ENCODE assay signal across 10 mouse cellular contexts in the genomic region with DNA sequence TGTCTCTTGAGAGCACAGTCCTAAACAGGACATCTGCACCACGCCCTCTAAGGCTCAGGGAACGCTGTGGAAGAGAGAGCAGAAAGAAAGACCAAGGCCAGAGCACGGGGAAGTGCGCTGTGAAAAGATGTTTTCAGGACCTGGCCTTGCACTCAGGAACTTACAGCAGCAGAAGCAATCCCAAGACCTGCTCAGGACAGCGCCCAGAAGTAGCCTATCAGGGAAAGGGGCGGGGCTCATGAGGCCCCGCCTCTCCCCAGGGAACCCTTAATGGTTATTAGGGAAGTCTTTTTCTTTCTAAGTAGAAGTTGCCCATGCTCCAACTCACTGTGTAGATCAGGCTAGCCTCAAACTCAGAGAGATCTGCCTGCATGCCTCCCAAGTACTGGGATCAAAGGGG.
DNase-seq lines count a peak whose midpoint lies in the region; ATAC-seq and TF ChIP-seq lines count a peak whose summit lies in the region.
"Had no signal": no experiment of that assay in that cellular context is flagged by ENCODE, and none has a peak within 500 bp of the region (broad histone marks: within the 10 kb centered on the region; RNA-seq: fewer than 3 reads in every experiment).

No protein-coding gene starts in this region.

- H3K27ac ChIP-seq in kidney, postnatal 0 days = no peak overlapping the region
- H3K27ac ChIP-seq in stomach, embryonic 14.5 days (ENCODE audit: low read length) = no peak overlapping the region
- H3K27ac ChIP-seq in neural tube, embryonic 15.5 days (replicated peaks) = no peak overlapping the region
- H3K27ac ChIP-seq: lung, embryonic 15.5 days had no signal

- TF ChIP-seq CTCF in kidney, postnatal 0 days (IDR thresholded peaks at IDR 0.05; ENCODE audit: low read depth) = no peak

- no peak overlapping the region for H3K4me3 ChIP-seq in kidney, postnatal 0 days (replicated peaks; ENCODE audit: low read depth, low read length)
- no peak overlapping the region for H3K4me3 ChIP-seq in stomach, embryonic 14.5 days (ENCODE audit: low read depth, low read length)
- no peak overlapping the region for H3K4me3 ChIP-seq in neural tube, embryonic 15.5 days (replicated peaks)
- H3K4me3 ChIP-seq: lung, embryonic 15.5 days had no signal

- DNase-seq in kidney, postnatal 0 days (ENCODE audit: low spot score) = no peak
- no peak for DNase-seq in kidney, adult 11 months
- peak; percentile 45 for DNase-seq in adrenal gland, postnatal 10 days
- DNase-seq in kidney, postnatal 36 days = peak; percentile 20 to 27
- DNase-seq in left cerebral cortex, adult 11 months (ENCODE audit: low spot score) = no peak
- DNase-seq: cerebellum, adult 9-11 months; layer of hippocampus, postnatal 36 days had no signal

- peak; percentile 52; the same call in 1 of the 2 replicates for ATAC-seq in kidney, postnatal 0 days (replicated peaks; ENCODE audit: low FRiP score, low read depth)
- ATAC-seq in stomach, embryonic 14.5 days (ENCODE audit: insufficient number of reproducible peaks, insufficient read depth, low FRiP score, low read depth) = peak; percentile 37; the same call in 1 of the 2 replicates
- ATAC-seq in neural tube, embryonic 15.5 days (ENCODE audit: low FRiP score) = no peak

- no peaks in the 10 kb centered on the region for H3K9me3 ChIP-seq in kidney, postnatal 0 days (replicated peaks; ENCODE audit: low read length)
- no peaks in the 10 kb centered on the region for H3K9me3 ChIP-seq in stomach, embryonic 14.5 days (ENCODE audit: control insufficient read depth, low read depth, low read length)
- H3K9me3 ChIP-seq in neural tube, embryonic 15.5 days (replicated peaks) = no peaks in the 10 kb centered on the region
- H3K9me3 ChIP-seq: lung, embryonic 15.5 days had no signal

- 28% methylated on average over 7 of the region's 7 CpGs for WGBS in kidney, postnatal 0 days
- 19% methylated on average over 7 of the region's 7 CpGs for WGBS in stomach, embryonic 14.5 days
- WGBS in neural tube, embryonic 15.5 days = 37% methylated on average over 7 of the region's 7 CpGs

- no peaks in the 10 kb centered on the region for H3K36me3 ChIP-seq in kidney, postnatal 0 days (ENCODE audit: insufficient read depth, low read length)
- no peaks in the 10 kb centered on the region for H3K36me3 ChIP-seq in stomach, embryonic 14.5 days (ENCODE audit: control insufficient read depth, insufficient read depth, low read length)
- no peaks in the 10 kb centered on the region; the same call in 1 of the 2 replicates for H3K36me3 ChIP-seq in neural tube, embryonic 15.5 days
- H3K36me3 ChIP-seq: lung, embryonic 15.5 days had no signal

- H3K4me2 ChIP-seq in kidney, postnatal 0 days (ENCODE audit: low read length) = no peak overlapping the region
- H3K4me2 ChIP-seq in stomach, embryonic 14.5 days (replicated peaks; ENCODE audit: low read depth, low read length) = no peak overlapping the region
- H3K4me2 ChIP-seq in neural tube, embryonic 15.5 days = no peak overlapping the region
- H3K4me2 ChIP-seq: lung, embryonic 15.5 days had no signal

- H3K27me3 ChIP-seq in kidney, postnatal 0 days (ENCODE audit: insufficient read depth, low read length) = no peaks in the 10 kb centered on the region
- H3K27me3 ChIP-seq in stomach, embryonic 14.5 days (ENCODE audit: control insufficient read depth, insufficient read depth, low read length) = no peaks in the 10 kb centered on the region
- no peaks in the 10 kb centered on the region for H3K27me3 ChIP-seq in neural tube, embryonic 15.5 days (replicated peaks)
- H3K27me3 ChIP-seq: lung, embryonic 15.5 days had no signal

- H3K9ac ChIP-seq in kidney, postnatal 0 days (ENCODE audit: low read depth, low read length) = no peak overlapping the region
- H3K9ac ChIP-seq in stomach, embryonic 14.5 days (replicated peaks; ENCODE audit: low read depth, low read length) = no peak overlapping the region
- H3K9ac ChIP-seq in neural tube, embryonic 15.5 days (replicated peaks) = no peak overlapping the region
- H3K9ac ChIP-seq: lung, embryonic 15.5 days had no signal

- H3K4me1 ChIP-seq in kidney, postnatal 0 days (replicated peaks; ENCODE audit: insufficient read depth, low read length) = no peaks in the 10 kb centered on the region
- no peaks in the 10 kb centered on the region for H3K4me1 ChIP-seq in stomach, embryonic 14.5 days (ENCODE audit: control insufficient read depth, insufficient read depth, low read length)
- no peaks in the 10 kb centered on the region for H3K4me1 ChIP-seq in neural tube, embryonic 15.5 days
- H3K4me1 ChIP-seq: lung, embryonic 15.5 days had no signal

Comparison
In these comparisons a context has a peak if more than half of its experiments do, and no peak if none do; other contexts are left out.
1. DNase-seq: peak in adrenal gland, postnatal 10 days (single experiment) and kidney, postnatal 36 days (2 of 2); none in kidney, postnatal 0 days (single experiment), kidney, adult 11 months (single experiment) and left cerebral cortex, adult 11 months (single experiment).